Mouse (Mus musculus): ENCODE results near the gene Basp1. TPM values are rescaled to one million over a fixed set of nuclear protein-coding genes. Genes with fewer than 3 reads are reported as not detected.

Basp1 gene
- total and polyA plus RNA-seq, 3 experiments, result 0.04 to 2.5 (median 1.6) TPM

GRCm38 (mm10) chr15:25416367-25416766 is 2.8 kb upstream of the Basp1 start:
- Histone ChIP-seq H3K4me1 (ENCODE audit: control insufficient read depth in 1 of 2, insufficient read depth in 2 of 2) (no peaks in the 10 kb centered on the region), H3K36me3 (replicated peaks in 1 of 2; ENCODE audit: control insufficient read depth in 1 of 2, insufficient read depth in 1 of 2, low read length in 1 of 2) (no peaks in the 10 kb centered on the region), H3K27ac (ENCODE audit: insufficient read depth, low read depth) (no peak overlapping the region), H3K4me3 (replicated peaks in 1 of 3; ENCODE audit: low read depth in 2 of 3, low read length in 2 of 3, poor library complexity in 1 of 3) (no peak overlapping the region), H3K79me2 (replicated peaks; ENCODE audit: control insufficient read depth, extremely low read depth, insufficient read depth, poor library complexity, severe bottlenecking) (no peaks in the 10 kb centered on the region), H3K4me2 (ENCODE audit: insufficient read depth, low read depth, poor library complexity, severe bottlenecking) (no peak overlapping the region), H3K27me3 (replicated peaks) (no peaks in the 10 kb centered on the region), H3K9ac (ENCODE audit: insufficient read depth, low read depth) (no peak overlapping the region), H3K9me3 (replicated peaks; ENCODE audit: low read length) (peaks cover 22% of the 10 kb centered on the region)
- dilution Hi-C loops (cut with MboI; ENCODE audit: extremely low pct_ligation_motif_present, extremely low pct_unique_long_range_greater_than_20kb, low sequenced_read_pairs) (no loop called here), in situ Hi-C loops (cut with MboI; ENCODE audit: low pct_ligation_motif_present, low pct_unique_long_range_greater_than_20kb, low sequenced_read_pairs) (loop anchor here (25.0 kb wide), 1 partner anchor 829 kb away; no protein-coding TSS in a partner anchor)
- DNase-seq (ENCODE audit: extremely low read depth), result no peak
- TF ChIP-seq HCFC1 (IDR thresholded peaks at IDR 0.05; ENCODE audit: low read depth, low read length), result no peak
- TF ChIP-seq MYC (IDR thresholded peaks at IDR 0.05; ENCODE audit: low read depth, low read length), result no peak
- TF ChIP-seq SMC3 (IDR thresholded peaks at IDR 0.05; ENCODE audit: low read depth, low read length), result no peak
- TF ChIP-seq UBTF (IDR thresholded peaks at IDR 0.05; ENCODE audit: low read depth, low read length), result no peak
- TF ChIP-seq MEF2A (IDR thresholded peaks at IDR 0.05; ENCODE audit: borderline replicate concordance, low read depth, low read length), result no peak
- TF ChIP-seq NELFE (IDR thresholded peaks at IDR 0.05; ENCODE audit: low read depth, low read length), result no peak

DNA sequence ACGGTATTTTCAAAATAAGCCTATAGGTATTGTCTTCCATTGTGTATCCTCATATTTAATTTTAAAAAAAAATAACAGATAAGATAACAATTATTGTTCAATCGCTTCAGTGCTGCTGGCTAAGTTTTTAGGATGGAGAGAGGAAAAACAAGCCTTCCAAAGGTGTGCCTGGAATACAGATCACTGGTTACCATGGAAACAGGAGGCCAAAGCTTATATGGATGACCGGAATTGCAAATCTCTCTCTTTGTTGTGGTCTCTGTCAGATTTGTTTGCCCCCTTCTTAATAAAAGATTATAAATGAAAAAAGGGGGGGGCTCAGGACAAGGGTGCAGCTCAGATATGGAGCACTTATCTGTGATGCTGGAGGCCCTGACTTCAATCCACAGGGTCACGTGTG is 2.4 kb upstream of the Basp1 start:
- H3K79me2 ChIP-seq (replicated peaks; ENCODE audit: control insufficient read depth, extremely low read depth, insufficient read depth, poor library complexity, severe bottlenecking), result no peaks in the 10 kb centered on the region
- H3K4me1 ChIP-seq (ENCODE audit: control insufficient read depth in 1 of 2, insufficient read depth in 2 of 2), result no peaks in the 10 kb centered on the region
- H3K9me3 ChIP-seq (replicated peaks; ENCODE audit: low read length), result peaks cover 22% of the 10 kb centered on the region
- in situ Hi-C loops (cut with MboI; ENCODE audit: low pct_ligation_motif_present, low pct_unique_long_range_greater_than_20kb, low sequenced_read_pairs) (loop anchor here (25.0 kb wide), 1 partner anchor 829 kb away; no protein-coding TSS in a partner anchor), dilution Hi-C loops (cut with MboI; ENCODE audit: extremely low pct_ligation_motif_present, extremely low pct_unique_long_range_greater_than_20kb, low sequenced_read_pairs) (no loop called here)
- TF ChIP-seq ZC3H11A (IDR thresholded peaks at IDR 0.05; ENCODE audit: low read depth, low read length) (no peak), USF2 (conservative IDR thresholded peaks at IDR 0.05; ENCODE audit: low read depth, low read length) (no peak), CTCF (conservative IDR thresholded peaks at IDR 0.05 in 1 of 2, IDR thresholded peaks at IDR 0.05 in 1 of 2; ENCODE audit: low read depth in 2 of 2, low read length in 2 of 2) (no peak), TBP (conservative IDR thresholded peaks at IDR 0.05; ENCODE audit: low read depth, low read length) (no peak), CHD1 (IDR thresholded peaks at IDR 0.05; ENCODE audit: low read depth, low read length) (no peak), MEF2A (IDR thresholded peaks at IDR 0.05; ENCODE audit: borderline replicate concordance, low read depth, low read length) (no peak), POLR2A (IDR thresholded peaks at IDR 0.05; ENCODE audit: low read depth, low read length) (no peak), IRF4 (IDR thresholded peaks at IDR 0.05; ENCODE audit: low read depth, low read length) (no peak)
- H3K9ac ChIP-seq (ENCODE audit: insufficient read depth, low read depth), result no peak overlapping the region
- no peak overlapping the region for H3K4me3 ChIP-seq (replicated peaks in 1 of 3; ENCODE audit: low read depth in 2 of 3, low read length in 2 of 3, poor library complexity in 1 of 3)
- no peaks in the 10 kb centered on the region for H3K27me3 ChIP-seq (replicated peaks)
- DNase-seq (ENCODE audit: extremely low read depth), result no peak
- H3K4me2 ChIP-seq (ENCODE audit: insufficient read depth, low read depth, poor library complexity, severe bottlenecking), result no peak overlapping the region
- H3K27ac ChIP-seq (ENCODE audit: insufficient read depth, low read depth), result no peak overlapping the region
- no peaks in the 10 kb centered on the region for H3K36me3 ChIP-seq (replicated peaks in 1 of 2; ENCODE audit: control insufficient read depth in 1 of 2, insufficient read depth in 1 of 2, low read length in 1 of 2)

- Histone ChIP-seq H3K36me3 (replicated peaks in 1 of 2; ENCODE audit: control insufficient read depth in 1 of 2, insufficient read depth in 1 of 2, low read length in 1 of 2) (no peaks in the 10 kb centered on the region), H3K79me2 (replicated peaks; ENCODE audit: control insufficient read depth, extremely low read depth, insufficient read depth, poor library complexity, severe bottlenecking) (no peaks in the 10 kb centered on the region), H3K9ac (ENCODE audit: insufficient read depth, low read depth) (no peak overlapping the region), H3K27me3 (replicated peaks) (no peaks in the 10 kb centered on the region), H3K4me2 (ENCODE audit: insufficient read depth, low read depth, poor library complexity, severe bottlenecking) (no peak overlapping the region), H3K4me3 (replicated peaks in 1 of 3; ENCODE audit: low read depth in 2 of 3, low read length in 2 of 3, poor library complexity in 1 of 3) (no peak overlapping the region), H3K27ac (ENCODE audit: insufficient read depth, low read depth) (no peak overlapping the region), H3K4me1 (ENCODE audit: control insufficient read depth in 1 of 2, insufficient read depth in 2 of 2) (no peaks in the 10 kb centered on the region), H3K9me3 (replicated peaks; ENCODE audit: low read length) (peaks cover 22% of the 10 kb centered on the region)
- TF ChIP-seq KAT2A (IDR thresholded peaks at IDR 0.05; ENCODE audit: insufficient replicate concordance, low read length) (no peak), MEF2A (IDR thresholded peaks at IDR 0.05; ENCODE audit: borderline replicate concordance, low read depth, low read length) (no peak), BHLHE40 (IDR thresholded peaks at IDR 0.05; ENCODE audit: low read depth, low read length) (no peak), PAX5 (IDR thresholded peaks at IDR 0.05; ENCODE audit: low read length) (no peak), SIN3A (IDR thresholded peaks at IDR 0.05; ENCODE audit: low read length) (no peak), POLR2A (IDR thresholded peaks at IDR 0.05; ENCODE audit: low read depth, low read length) (no peak), RAD21 (IDR thresholded peaks at IDR 0.05; ENCODE audit: low read depth, low read length) (peak; percentile 59), CHD2 (IDR thresholded peaks at IDR 0.05; ENCODE audit: low read length) (no peak), ZNF384 (IDR thresholded peaks at IDR 0.05; ENCODE audit: low read depth, low read length) (no peak), ELF1 (IDR thresholded peaks at IDR 0.05; ENCODE audit: low read depth, low read length) (no peak), MAX (IDR thresholded peaks at IDR 0.05; ENCODE audit: low read length) (no peak), CTCF (conservative IDR thresholded peaks at IDR 0.05 in 1 of 2, IDR thresholded peaks at IDR 0.05 in 1 of 2; ENCODE audit: low read depth in 2 of 2, low read length in 2 of 2) (peak in 1 of 2 experiments; percentile 49; a peak in 2 of 4 replicates), TCF12 (IDR thresholded peaks at IDR 0.05; ENCODE audit: low read depth, low read length) (no peak), EP300 (IDR thresholded peaks at IDR 0.05; ENCODE audit: low read length) (no peak), SMC3 (IDR thresholded peaks at IDR 0.05; ENCODE audit: low read depth, low read length) (peak; percentile 64), POLR2AphosphoS2 (IDR thresholded peaks at IDR 0.05; ENCODE audit: low read depth, low read length) (no peak)
- in situ Hi-C loops (cut with MboI; ENCODE audit: low pct_ligation_motif_present, low pct_unique_long_range_greater_than_20kb, low sequenced_read_pairs), result loop anchor here (25.0 kb wide), 1 partner anchor 827 kb away; no protein-coding TSS in a partner anchor
- dilution Hi-C loops (cut with MboI; ENCODE audit: extremely low pct_ligation_motif_present, extremely low pct_unique_long_range_greater_than_20kb, low sequenced_read_pairs), result no loop called here
- peak; percentile 29 for DNase-seq (ENCODE audit: extremely low read depth)
Measured at GRCm38 (mm10) chr15:25414747-25415119, 1.2 kb upstream of the Basp1 start.

Measured in CH12.LX (cell line).